Mouse (Mus musculus): ENCODE measurements around the gene B4galt2.

The B4galt2 gene

GRCm38 (mm10) chr4:117869317-117869716 lies 14.0 kb downstream of the B4galt2 start:
- DNase-seq (ENCODE audit: low spot score): no peak

GRCm38 (mm10) chr4:117867823-117868222 lies 15.5 kb downstream of the B4galt2 start:
- no peak for DNase-seq (ENCODE audit: low spot score)

- DNase-seq (ENCODE audit: low spot score): no peak
These were observed 16.3 kb downstream of the B4galt2 start for GRCm38 (mm10) chr4:117867000-117867399.

- peak; percentile 83 for DNase-seq (ENCODE audit: low spot score)
These were observed 17.2 kb downstream of the B4galt2 start for GRCm38 (mm10) chr4:117866083-117866482.

GRCm38 (mm10) chr4:117862823-117863222 lies 20.5 kb downstream of the B4galt2 start:
- DNase-seq (ENCODE audit: low spot score): peak; percentile 39

GRCm38 (mm10) chr4:117860570-117860969 lies 22.7 kb downstream of the B4galt2 start:
- no peak for DNase-seq (ENCODE audit: low spot score)

GRCm38 (mm10) chr4:117858794-117859193 lies 24.5 kb downstream of the B4galt2 start:
- DNase-seq (ENCODE audit: low spot score): peak; percentile 16

DNA sequence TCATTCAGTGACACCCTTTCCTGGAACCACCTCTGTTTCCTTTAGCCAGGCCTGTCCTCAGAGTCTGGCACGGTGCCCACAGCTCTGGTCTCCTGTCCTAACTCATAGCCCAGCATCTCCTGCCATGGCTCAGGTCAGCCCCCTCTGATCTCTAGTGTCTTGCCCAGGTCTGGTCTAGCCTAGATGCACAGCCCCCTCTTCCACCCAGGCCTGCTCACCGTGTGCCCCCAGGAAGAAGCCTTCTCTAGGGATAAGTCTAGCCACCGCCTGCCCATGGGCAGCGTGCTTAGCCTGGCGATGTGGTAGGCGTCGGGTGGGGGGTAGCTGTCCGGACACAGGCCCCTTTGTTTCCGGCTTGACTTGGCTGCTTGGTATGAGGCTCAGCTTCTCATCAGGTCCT lies 28.1 kb downstream of the B4galt2 start:
- peak; percentile 63 for DNase-seq (ENCODE audit: low spot score)

- DNase-seq (ENCODE audit: low spot score): no peak
These were observed 31.0 kb downstream of the B4galt2 start for GRCm38 (mm10) chr4:117852152-117852868.

DNA sequence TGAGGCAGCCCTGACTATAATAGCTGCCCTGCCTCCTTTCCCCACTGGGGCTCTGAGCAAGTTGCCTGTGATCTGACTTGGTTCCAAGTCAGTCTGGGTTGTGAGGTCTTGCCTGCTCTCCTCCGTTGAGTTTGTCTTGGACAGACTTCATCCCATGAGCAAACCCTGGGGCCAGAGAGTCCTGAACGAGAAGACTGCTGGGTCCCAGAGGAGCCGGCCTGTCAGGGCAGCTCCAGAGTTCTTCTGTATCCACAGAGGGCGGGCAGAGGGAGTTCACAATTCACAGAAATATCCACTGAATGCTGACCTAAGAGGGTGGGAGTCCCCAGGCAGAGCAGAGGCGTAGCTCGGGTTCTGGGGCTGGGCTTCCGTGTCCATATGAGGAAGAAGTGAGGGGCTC lies 32.4 kb downstream of the B4galt2 start:
- DNase-seq (ENCODE audit: low spot score): no peak

GRCm38 (mm10) chr4:117850176-117850575 lies 33.1 kb downstream of the B4galt2 start:
- no peak for DNase-seq (ENCODE audit: low spot score)

- no peak for DNase-seq (ENCODE audit: low spot score)
These were observed 33.8 kb downstream of the B4galt2 start for GRCm38 (mm10) chr4:117849506-117849905.

GRCm38 (mm10) chr4:117849063-117849462 lies 34.2 kb downstream of the B4galt2 start:
- DNase-seq (ENCODE audit: low spot score): no peak

DNA sequence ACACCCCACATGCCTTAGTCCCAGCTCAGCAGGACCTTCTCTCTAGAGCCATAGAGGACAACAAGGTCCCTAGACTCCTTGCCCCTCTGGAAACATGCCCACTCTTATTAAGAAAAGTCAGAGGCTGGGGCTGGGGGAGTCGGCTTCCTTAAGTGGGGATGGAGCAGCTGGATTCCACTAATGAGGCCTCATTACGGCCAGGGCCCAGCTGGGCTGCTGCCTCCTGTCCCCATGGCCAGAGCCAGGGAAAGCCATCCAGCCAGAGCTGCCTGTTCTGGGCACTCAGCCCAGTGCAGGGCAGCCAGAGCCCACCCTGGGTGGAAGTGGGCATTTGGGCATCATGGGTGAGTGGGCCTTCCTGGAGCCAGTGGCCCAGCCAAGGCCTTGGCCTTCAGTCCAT lies 36.3 kb downstream of the B4galt2 start:
- peak; percentile 50 for DNase-seq (ENCODE audit: low spot score)

GRCm38 (mm10) chr4:117846261-117846660 lies 37.0 kb downstream of the B4galt2 start:
- no peak for DNase-seq (ENCODE audit: low spot score)

GRCm38 (mm10) chr4:117845316-117845715 lies 38.0 kb downstream of the B4galt2 start:
- DNase-seq (ENCODE audit: low spot score): no peak

GRCm38 (mm10) chr4:117844467-117844866 lies 38.8 kb downstream of the B4galt2 start:
- no peak for DNase-seq (ENCODE audit: low spot score)

GRCm38 (mm10) chr4:117843101-117843500 lies 40.2 kb downstream of the B4galt2 start:
- no peak for DNase-seq (ENCODE audit: low spot score)

DNA sequence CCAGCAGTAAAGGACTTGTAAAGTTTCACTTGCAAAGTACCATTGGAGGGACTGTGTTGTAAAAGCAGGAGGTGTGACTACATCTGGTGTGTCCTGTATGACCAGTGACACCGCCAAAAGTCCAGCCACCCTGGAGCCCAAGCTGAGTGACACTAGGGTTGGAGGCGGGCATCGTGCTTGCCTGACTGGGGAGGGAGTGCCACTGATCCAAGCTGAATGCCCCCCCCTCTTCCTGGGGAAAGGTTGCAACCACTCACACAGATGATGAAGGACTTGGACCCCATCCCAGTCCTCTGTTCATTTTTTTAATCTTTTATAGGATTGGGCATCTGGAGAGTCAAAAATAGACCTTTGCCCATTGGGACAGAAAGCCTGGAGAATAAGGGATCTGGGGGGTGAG lies 41.7 kb downstream of the B4galt2 start:
- no peak for DNase-seq (ENCODE audit: low spot score)

- DNase-seq (ENCODE audit: low spot score): no peak
These were observed 42.5 kb downstream of the B4galt2 start for GRCm38 (mm10) chr4:117840821-117841220.

DNA sequence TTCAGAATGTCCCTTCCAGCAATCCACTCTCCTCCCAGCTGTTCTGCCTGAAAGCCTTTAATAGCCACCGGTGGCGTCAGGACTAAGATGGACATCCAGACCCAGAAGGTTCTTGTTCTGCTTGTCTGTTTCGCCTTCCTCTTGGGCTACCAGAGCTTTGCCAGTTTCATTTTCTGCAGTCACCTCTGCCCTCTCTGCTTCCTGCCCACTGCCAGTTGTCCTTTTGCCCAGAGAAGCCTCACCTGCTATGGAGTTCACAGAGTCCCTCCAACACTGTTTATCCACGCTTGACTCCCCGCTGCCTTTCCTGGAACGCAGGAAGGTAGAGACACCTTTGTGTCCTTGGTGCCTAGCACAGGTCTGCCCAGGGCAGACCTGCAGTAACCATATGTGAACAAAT lies 43.9 kb downstream of the B4galt2 start:
- DNase-seq (ENCODE audit: low spot score): no peak

- DNase-seq (ENCODE audit: low spot score): no peak
These were observed 46.0 kb downstream of the B4galt2 start for GRCm38 (mm10) chr4:117837271-117837670.

DNA sequence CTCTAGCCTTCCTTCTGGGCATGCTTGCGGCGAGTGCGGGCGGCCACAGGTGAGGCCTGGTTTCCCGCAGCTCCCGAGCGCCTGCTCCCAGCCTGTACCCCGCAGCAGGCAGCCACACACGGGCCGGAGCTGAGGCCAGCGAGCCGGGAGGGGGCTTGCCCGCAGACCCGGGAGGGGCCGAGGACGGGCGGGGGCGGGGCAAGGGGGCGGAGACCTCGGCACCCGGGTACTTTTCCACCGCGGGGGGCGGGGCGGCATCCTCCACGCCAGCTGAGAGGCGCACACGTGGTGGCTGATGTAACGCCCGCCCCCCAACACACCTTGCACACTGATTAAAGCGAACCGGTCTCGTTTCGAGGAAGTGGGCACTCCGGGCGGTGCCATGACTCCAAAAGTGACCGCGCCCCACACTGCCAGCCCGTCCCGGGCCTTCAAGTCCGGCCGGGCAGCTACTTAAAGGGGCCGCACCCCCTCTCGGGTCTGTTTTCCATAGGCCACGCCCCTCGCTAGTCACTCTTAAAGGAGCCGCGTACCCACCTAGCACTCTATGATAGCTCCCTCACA lies 47.0 kb downstream of the B4galt2 start:
- DNase-seq (ENCODE audit: low spot score): peak; percentile 78

Data from MN1 (cell line).